Mouse (Mus musculus) c-Kit-negative CD71-positive TER-119-positive erythroid progenitor cells, embryonic 14.5 days (primary cell): ENCODE results near the gene Stk36.

Experiments used
- DNase-seq: peaks from one replicate; pipeline ENCODE4 v3.0.0-alpha.2; 2013; ENCODE audit warnings: low read depth, low spot score

The Stk36 gene

DNA sequence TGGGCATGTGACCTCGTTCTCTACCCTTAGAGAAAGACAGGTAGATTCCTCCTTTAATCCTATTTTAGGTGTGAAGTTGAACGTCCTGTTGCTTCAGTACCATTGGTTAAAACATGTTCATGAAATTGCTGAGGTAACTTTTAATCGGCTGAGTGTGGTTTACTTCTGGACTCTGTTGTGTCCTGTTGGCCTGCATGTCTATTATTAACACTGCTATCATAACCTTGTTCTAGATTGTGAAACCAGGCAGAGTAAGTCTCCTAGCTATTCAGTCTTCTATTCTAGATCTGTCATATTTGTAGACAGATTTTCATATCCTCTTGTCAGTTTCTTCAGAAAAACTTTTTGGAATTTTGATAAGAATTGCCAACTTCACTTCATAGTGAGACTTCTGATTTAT, 67.1 kb downstream of the Stk36 start:
- no peak for DNase-seq

- DNase-seq = no peak
These were observed 71.5 kb downstream of the Stk36 start for GRCm38 (mm10) chr1:74672731-74673130.

DNA sequence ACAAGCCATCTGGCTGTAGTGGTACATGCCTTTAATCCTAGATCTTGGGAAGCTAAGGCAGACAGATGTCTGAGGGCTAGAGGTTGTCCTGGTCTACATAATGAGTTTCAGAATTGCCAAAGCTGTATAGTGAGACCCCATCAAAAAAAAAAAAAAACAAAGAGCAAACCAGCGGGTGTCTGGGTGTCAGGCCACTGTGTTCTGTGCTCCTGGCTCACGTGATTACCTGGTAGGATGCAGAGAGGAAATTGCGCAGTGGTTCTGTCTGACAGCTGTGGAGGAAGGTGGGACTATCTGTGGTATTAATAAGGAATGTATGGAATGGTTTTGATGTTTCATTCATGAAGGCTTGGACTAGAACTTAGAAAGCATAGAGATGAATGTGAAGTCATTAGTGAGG, 75.6 kb downstream of the Stk36 start:
- no peak for DNase-seq

GRCm38 (mm10) chr1:74677843-74678242, 76.6 kb downstream of the Stk36 start:
- DNase-seq = no peak
